Mouse (Mus musculus) liver, adult (tissue): ENCODE measurements around the gene Cdcp2.

Experiments
- GATA4 ChIP-seq: IDR thresholded peaks from 2 replicates; pipeline ENCODE4 v1.6.1; 2014; ENCODE audit warnings: mild to moderate bottlenecking, low read length; ENCODE audit not compliant: insufficient replicate concordance

Cdcp2 gene

DNA sequence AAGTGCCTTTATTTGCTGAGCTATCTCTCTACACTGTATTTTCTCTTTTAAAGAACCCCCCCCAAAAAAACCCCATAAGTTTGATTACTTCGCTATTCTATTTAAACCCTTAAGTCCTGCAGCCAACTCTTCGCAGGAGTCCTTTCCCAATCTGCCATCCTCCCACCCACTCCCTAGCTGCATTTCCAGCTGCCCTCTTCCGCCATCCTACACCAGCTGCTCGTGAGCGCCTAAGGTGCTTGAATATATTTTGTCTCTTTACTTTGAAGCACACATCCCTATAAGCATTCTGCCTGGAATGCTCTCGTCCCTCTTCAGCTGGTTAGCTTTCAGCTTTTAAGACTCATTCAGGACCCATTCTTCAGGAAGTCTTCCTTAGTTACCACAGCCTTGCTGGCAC is 54.3 kb downstream of the Cdcp2 start:
- TF ChIP-seq GATA4 = no peak

DNA sequence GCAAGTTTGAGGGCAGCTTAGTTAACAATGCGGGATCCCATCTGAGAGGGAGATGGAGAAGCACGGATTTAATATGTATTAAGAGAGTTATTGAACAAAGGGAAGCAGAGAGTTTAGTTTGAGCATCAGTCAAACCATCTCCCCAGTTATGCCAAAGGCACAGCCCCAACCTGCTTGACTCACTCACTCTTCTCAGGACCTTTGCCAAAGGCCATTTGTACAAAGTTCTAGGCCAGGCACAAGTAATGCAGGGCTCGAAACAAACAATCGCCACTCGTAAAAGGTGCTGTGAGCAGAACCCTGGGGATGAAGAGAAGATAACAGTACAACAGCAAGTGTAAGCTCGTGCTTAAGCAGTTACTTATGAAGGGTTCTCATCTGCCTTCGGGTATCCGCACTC is 55.9 kb downstream of the Cdcp2 start:
- no peak for TF ChIP-seq GATA4

DNA sequence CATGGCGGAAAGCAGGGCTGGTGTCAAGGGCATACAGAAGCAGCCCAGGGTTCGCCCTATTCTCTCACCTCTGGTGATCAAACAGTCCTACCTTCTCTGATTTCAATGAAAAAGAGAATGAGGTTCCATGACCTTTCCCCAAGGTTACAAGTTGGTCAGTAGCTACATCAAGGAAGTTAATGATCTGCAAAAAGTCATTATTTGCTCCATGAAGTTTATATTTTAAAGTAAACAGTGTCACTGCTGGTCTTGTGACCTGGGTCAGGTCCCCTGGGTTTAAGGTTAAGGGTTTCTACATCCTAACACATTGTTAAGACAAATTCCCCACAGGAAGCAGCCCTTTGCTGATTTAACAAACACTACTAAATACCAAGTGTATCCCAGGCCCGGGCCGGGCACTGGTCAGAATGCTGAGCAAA is 60.3 kb downstream of the Cdcp2 start:
- no peak for TF ChIP-seq GATA4

DNA sequence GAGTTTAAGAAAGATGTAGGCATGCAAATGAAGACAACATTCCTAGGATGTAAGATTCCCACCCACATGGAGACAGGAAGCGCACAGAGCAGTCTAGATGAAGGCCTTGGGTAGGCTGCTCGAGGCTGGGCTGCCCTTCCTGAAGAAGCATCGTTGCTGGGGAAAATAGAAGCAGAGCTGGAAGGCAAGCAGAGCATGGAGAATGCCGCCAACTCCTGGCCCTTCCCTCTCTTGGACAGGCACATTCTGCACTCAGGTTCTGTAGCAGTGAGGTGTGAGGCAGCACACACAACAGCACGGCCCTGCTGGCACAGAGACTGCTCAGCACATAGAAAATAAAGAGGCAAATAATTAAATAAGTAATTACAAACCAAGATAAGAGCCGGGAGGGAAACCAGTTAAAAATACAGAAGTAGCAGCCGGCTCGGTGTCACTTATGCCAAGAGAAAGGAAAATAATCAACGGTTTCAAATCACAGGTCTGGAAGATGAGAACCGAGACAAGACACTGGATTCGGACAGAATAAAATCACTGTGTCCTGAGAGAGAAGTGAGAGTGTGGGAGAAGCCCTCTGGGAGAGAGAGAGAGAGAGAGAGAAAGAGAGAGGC is 62.6 kb downstream of the Cdcp2 start:
- TF ChIP-seq GATA4 = no peak

DNA sequence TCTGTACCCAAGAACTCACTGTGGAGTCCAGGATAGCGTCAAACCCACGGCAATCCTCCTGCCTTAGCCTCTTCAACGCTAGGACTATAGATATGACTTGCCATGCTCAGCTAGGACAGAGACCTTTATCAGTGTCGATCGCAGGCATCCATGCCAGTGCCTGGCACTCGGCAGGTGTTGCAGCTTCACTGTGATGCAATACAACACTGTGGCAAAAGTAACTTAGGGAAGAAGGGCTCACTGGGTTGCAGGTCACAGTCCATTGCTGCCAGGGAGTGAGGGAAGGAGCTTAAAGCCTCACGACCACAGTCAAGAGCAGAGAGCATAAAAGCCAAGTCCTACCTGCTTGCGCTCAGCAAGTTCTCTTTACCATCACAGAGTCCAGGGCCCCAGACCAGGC is 63.5 kb downstream of the Cdcp2 start:
- peak; percentile 91; the same call in 1 of the 2 replicates for TF ChIP-seq GATA4
